Mouse (Mus musculus) adipocyte (in vitro differentiated cells): ENCODE results near the gene Mthfd1.
A peak's percentile ranks its signal among the peaks of the same experiment; 100 is the strongest.
"Not testable (repeated sequence)": the region's sequence is repeated elsewhere in the genome, so short reads cannot be mapped to it uniquely, and the experiment has no call there.

Source experiments
- DNase-seq: peaks from one replicate; pipeline ENCODE4 v3.0.0-alpha.2; 2016; ENCODE audit warnings: low spot score

The Mthfd1 gene

DNA sequence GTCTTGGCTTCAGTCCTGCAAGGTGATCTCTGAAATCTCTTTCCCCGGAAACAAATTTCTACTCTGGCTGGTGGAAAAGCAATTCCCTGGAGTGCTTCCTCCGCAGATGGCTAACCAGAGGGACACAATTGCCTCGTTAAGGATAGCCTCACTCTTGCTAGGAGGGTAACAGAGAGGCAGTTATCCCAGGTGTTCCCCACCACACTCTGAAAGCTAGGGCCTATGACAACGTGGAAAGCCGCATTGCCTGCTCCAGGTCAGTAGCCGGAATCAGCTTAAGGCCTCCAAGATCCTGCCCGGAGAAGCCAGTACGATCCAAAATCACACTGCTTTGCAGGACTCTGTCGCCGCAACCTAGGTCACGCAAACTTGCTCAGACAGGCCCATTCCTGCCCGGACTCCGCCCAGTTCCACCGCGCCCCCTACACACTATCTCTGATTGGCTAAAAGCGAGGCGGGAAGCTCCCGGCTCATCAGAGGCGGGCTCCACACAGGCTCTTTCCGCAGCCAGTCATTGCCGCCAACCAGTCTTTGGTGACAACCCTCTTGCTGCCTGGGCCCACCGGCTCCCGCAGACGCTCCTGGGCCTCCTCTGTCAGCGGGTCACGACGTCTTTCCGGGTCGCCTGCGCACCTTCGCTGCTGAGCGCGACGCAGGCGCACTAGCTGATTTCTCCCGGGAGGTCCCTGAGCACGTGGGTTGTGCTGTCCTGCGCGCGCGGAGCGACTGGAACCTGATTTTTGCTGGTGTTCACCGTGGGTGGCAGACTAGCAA lies at the start of gene Mthfd1:
Gene Mthfd1, plus strand, starts transcription at position 574 of the 774 bp plus-strand sequence.
- DNase-seq, result peak; percentile 97

- no peak for DNase-seq
These were observed 45.6 kb upstream of the Mthfd1 start for GRCm38 (mm10) chr12:76209429-76209974.

GRCm38 (mm10) chr12:76215121-76215520 lies 40.0 kb upstream of the Mthfd1 start:
- DNase-seq, result no peak

DNA sequence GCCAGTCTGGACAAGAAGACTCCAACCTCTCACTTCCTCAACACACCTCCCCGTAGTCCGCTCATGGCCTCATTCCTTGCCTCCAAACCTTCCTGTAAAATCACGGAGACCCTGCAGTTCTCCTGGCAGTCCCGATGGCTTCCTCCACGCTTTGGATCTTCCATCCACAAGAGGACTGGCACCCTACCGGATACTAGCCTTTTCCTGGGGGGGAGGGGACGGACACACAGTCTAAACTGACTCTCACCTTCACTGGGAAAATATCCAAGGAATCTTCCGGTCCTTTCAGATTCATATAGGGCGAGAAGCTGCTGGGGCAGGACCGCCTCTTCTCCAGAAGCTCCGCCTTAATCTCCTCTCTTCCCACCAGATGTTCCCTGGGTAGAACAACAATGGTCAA lies 38.4 kb upstream of the Mthfd1 start:
- DNase-seq, result no peak

- not testable (repeated sequence) for DNase-seq
These were observed 33.0 kb upstream of the Mthfd1 start for GRCm38 (mm10) chr12:76222104-76222503.

DNA sequence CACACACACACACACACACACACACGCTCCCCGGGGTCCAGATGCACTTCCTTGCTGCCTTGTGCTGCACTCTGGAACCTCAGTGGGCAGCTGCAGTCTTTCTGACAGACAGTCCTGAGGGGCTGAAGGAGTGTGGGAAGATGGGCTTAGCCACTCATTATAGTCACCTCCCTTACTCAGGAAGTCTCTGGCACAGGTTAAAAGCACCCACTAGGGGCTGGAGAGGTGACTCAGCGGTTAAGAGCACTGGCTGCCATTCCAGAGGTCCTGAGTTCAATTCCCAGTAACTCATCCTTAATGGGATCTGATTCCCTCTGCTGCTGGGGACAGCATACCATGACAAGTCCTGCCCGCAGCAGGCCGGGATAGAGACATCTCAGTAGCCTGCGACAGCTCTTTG lies 24.5 kb upstream of the Mthfd1 start:
- DNase-seq, result no peak

DNA sequence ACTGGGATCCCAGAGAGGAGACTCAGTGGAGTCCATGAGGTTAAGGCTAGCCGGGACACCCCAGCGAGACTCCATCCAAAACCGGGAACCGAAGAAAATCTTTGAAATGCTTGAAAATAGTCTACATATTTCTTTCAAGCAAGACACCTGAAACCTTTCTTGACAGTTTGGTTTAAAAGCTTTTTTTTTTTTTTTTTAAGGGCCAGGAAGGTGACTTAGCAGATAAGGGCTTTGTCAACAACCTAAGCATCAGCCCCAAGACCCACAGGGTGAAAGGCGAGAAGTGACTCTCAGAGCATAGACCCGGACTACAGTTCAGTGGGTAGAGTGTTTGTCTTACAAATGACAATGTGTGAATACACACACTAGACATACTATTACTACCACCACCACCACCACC lies 19.8 kb upstream of the Mthfd1 start:
- no peak for DNase-seq

- no peak for DNase-seq
These were observed 15.8 kb upstream of the Mthfd1 start for GRCm38 (mm10) chr12:76239145-76239838.

- no peak for DNase-seq
These were observed 15.1 kb upstream of the Mthfd1 start for GRCm38 (mm10) chr12:76239839-76240571.

GRCm38 (mm10) chr12:76240670-76241069 lies 14.4 kb upstream of the Mthfd1 start:
- DNase-seq, result no peak

DNA sequence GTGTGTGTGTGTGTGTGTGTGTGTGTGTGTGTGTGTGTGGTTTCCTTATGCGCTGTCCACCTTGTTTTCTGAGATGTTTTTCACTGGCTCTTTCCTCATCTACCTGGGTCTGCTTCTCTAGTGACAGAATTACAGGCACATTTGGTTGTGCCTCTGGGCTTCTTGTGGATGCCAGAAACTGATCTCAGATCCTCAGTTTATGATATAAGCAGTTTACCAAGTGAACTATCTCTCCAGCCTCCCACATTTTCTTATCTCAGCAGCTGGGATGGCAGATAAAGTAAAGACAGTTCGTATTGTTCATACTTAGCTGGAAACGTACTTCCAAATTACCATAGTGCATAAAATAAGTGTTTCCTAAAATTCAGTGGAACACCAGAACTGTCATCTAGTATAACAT lies 14.0 kb upstream of the Mthfd1 start:
- no peak for DNase-seq

- no peak for DNase-seq
These were observed 13.3 kb upstream of the Mthfd1 start for GRCm38 (mm10) chr12:76241833-76242232.

DNA sequence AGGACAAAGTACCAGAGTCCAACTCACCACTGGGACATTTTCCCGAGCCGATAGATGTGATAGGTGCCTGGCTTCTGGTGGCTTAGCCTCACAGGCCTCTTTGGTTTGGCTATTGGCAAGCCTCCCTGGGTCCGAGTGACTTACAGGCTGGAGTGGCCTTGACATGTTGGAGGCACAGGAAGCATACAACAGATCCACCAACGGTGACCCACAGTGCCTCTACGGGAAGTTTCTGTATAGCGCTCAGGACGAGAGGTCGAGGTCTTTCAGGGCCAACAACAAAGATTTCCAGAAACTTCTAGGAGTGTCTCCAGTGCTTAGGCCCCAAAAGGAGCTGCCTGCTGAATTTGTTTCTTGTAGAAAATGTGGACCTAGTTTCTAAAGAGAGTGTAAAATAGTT lies 10.1 kb upstream of the Mthfd1 start:
- no peak for DNase-seq

GRCm38 (mm10) chr12:76246646-76247045 lies 8.5 kb upstream of the Mthfd1 start, which contains the start of gene Tex21:
TSS of gene Tex21 (minus strand) at chr12:76246746.
- no peak for DNase-seq

DNA sequence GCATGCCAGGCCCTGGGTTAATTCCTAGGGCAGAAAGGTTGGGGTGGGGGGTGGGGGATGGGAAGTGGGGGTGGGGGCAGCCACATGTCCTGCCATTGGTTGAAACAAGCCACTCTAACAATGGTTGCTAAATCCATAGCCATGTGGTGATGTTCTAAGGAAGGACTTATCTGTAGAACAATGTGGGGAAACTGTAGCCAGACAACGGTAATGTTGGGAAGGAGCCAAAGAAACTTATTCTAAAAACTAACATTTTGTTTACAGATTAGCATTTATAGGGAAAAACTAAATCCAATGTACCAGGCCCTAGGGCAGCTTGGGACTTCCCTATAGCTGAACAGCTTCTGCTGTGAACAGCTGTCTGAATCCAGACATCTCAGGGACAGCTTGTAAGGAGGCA lies 2.0 kb upstream of the Mthfd1 start:
- DNase-seq, result no peak

DNA sequence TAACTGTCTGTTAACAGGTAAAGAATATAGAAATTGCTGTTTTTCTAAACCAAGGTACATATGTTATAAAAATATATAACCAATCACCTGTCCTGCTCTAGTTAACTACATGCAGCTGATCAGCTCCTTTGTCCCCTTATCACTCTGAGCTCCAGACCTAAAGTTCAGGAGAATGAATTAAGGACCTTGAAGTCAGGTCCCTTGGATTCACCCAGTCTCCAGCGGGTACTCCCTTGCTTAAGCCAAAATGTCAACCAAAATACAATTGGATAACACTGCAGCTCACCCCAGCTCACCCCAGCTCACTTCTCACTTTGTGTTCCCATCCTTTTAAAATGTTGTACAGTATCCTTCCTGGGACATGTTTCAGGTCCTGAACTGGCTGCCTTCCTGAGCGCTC lies 1.5 kb upstream of the Mthfd1 start:
- no peak for DNase-seq

DNA sequence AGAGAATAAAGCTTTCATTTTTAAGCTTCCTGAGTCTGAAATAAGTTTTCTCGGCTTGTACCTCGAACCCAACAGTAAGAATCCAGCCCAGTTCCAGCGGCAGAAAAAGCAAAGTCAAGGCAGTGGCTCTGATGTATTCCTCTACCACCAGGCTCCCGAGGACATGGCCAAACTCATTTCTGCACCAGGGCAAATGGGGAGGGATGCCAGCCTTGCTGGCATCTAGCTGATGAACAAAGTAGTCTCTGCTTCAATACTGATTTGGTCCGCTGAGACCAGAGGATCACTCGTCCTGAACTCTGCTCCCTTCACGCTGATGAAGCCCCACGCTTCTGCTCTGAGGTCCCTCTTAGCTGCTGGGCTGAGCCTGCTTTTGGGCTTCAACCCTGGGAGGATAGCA lies 1.1 kb upstream of the Mthfd1 start:
- peak; percentile 24 for DNase-seq

GRCm38 (mm10) chr12:76255499-76255875 lies 389 bp downstream of the Mthfd1 start:
- DNase-seq, result peak; percentile 61

GRCm38 (mm10) chr12:76256114-76256843 lies 1.2 kb downstream of the Mthfd1 start:
- DNase-seq, result peak; percentile 10

DNA sequence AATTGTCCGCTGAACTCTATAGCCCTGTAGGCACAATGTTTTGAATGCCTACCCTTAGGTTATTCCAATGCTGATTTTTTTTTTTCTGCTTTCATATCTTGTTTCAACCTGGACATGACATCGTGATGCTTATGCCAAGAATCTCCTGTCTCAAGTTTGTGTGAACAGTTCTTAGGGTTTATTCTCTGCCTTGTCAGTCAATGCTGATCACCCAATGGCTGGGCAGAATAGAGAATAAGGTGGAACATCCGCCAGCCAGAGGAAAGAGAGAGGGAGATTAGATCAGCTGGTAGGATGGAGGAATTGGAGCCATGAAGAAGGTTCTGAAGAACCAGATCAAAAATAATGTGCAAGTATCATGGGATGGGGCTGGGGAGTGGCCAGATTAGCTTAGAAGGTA lies 5.6 kb downstream of the Mthfd1 start:
- DNase-seq, result no peak

GRCm38 (mm10) chr12:76261556-76261955 lies 6.5 kb downstream of the Mthfd1 start:
- no peak for DNase-seq

DNA sequence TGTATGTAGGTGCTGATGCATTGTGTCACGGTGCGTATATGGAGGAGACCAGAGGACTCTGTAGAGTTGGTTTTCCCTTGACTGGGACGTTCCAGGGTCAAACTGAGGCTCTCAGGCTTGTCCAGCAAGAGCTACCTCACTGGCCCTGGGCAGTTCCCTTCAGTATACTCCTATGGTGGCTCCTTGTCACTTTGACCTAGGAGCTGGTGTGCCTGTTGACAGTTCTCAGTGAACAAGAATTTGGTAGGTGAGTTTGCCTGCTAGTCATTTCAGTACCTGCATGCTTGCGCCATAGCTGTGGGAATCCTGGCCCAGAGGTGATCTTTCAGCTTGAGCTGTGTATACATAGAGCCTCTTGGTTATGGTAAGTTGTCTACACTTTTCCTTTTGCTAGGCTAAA lies 7.8 kb downstream of the Mthfd1 start:
- no peak for DNase-seq
